In the genomic region with DNA sequence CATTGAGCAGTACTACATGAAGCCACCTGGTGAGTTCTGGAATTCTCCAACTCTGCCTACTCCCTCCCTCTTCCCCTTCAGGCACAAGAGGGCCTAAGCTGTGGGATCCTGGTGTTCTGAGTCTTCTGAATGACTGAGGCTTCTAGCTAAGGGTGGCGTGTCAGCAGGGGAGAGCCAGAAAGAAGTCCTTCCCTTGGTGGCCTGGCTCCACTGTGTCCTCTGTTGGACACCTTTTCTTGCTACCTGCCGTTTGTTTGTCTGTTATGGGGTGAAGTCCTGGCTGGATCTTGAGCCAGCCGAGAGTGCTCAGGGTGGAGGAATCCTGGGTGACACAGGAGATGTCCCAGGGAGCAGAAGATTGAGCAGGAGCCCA, we compare ENCODE assay signal across 16 mouse cellular contexts. TPM values are rescaled to one million over a fixed set of nuclear protein-coding genes. Genes with fewer than 3 reads are reported as not detected.
A peak's percentile ranks its signal among the peaks of the same experiment; 100 is the strongest.
DNase-seq lines count a peak whose midpoint lies in the region; ATAC-seq and TF ChIP-seq lines count a peak whose summit lies in the region.
"Had no signal": no experiment of that assay in that cellular context is flagged by ENCODE, and none has a peak within 500 bp of the region (broad histone marks: within the 10 kb centered on the region; RNA-seq: fewer than 3 reads in every experiment).

No protein-coding gene starts in this region.

- no peaks in the 10 kb centered on the region for H3K9me3 ChIP-seq in forebrain, embryonic 14.5 days (replicated peaks; ENCODE audit: control insufficient read depth, low read length)
- no peaks in the 10 kb centered on the region for H3K9me3 ChIP-seq in hindbrain, embryonic 16.5 days (ENCODE audit: control insufficient read depth, low read length)
- H3K9me3 ChIP-seq in neural tube, embryonic 13.5 days = no peaks in the 10 kb centered on the region

- no peak overlapping the region for H3K27ac ChIP-seq in cerebellum, adult 2 months (ENCODE audit: insufficient read depth, low read length)
- H3K27ac ChIP-seq in forebrain, embryonic 14.5 days (ENCODE audit: low read depth, low read length) = no peak overlapping the region
- H3K27ac ChIP-seq in hindbrain, embryonic 16.5 days (ENCODE audit: low read depth, low read length) = no peak overlapping the region
- H3K27ac ChIP-seq in neural tube, embryonic 13.5 days (replicated peaks) = no peak overlapping the region
- H3K27ac ChIP-seq: liver, embryonic 14.5 days had no signal

- peaks cover 37% of the 10 kb centered on the region for H3K4me1 ChIP-seq in cerebellum, adult 2 months (ENCODE audit: control insufficient read depth, insufficient read depth, low read length)
- peaks cover 23% of the 10 kb centered on the region for H3K4me1 ChIP-seq in forebrain, embryonic 14.5 days (ENCODE audit: control insufficient read depth, insufficient read depth, low read length)
- H3K4me1 ChIP-seq in hindbrain, embryonic 16.5 days (ENCODE audit: control insufficient read depth, insufficient read depth, low read depth, low read length) = peaks cover 32% of the 10 kb centered on the region
- H3K4me1 ChIP-seq in neural tube, embryonic 13.5 days (replicated peaks) = peaks cover 51% of the 10 kb centered on the region

- no peak for TF ChIP-seq POLR2A in cerebellum, adult 2 months (IDR thresholded peaks at IDR 0.05; ENCODE audit: borderline replicate concordance, insufficient read depth, low read length)

- no peak for DNase-seq in cerebellum, adult 2 months
- no peak for DNase-seq in cerebellum, adult 9-10 months
- DNase-seq in forebrain, embryonic 14.5 days (ENCODE audit: low spot score) = no peak
- no peak for DNase-seq in retina, embryonic 14.5 days (ENCODE audit: low spot score)
- no peak for DNase-seq in MN1 (ENCODE audit: low spot score)
- no peak for DNase-seq in c-Kit-positive CD71-positive TER-119-positive erythroid progenitor cells, embryonic 14.5 days (ENCODE audit: low spot score)
- DNase-seq: adrenal gland, postnatal 10 days; kidney, postnatal 10 days; layer of hippocampus, postnatal 36 days; lung, postnatal 36 days; right cerebral cortex, postnatal 4 days; thymus, adult 2 months had no signal

- ATAC-seq in forebrain, embryonic 14.5 days = no peak
- no peak for ATAC-seq in hindbrain, embryonic 16.5 days
- no peak for ATAC-seq in neural tube, embryonic 13.5 days (ENCODE audit: low read depth)
- ATAC-seq: intestine, postnatal 0 days had no signal

- H3K9ac ChIP-seq in forebrain, embryonic 14.5 days (ENCODE audit: low read length) = peak overlapping the region; percentile 84
- peak overlapping the region; percentile 89; the same call in 1 of the 2 replicates for H3K9ac ChIP-seq in hindbrain, embryonic 16.5 days (ENCODE audit: low read depth, low read length)
- peak overlapping the region; percentile 94 for H3K9ac ChIP-seq in neural tube, embryonic 13.5 days
- H3K9ac ChIP-seq: liver, embryonic 14.5 days had no signal

- H3K36me3 ChIP-seq in forebrain, embryonic 14.5 days (ENCODE audit: control insufficient read depth, insufficient read depth, low read length) = peaks cover 21% of the 10 kb centered on the region
- H3K36me3 ChIP-seq in hindbrain, embryonic 16.5 days (ENCODE audit: control insufficient read depth, insufficient read depth, low read length) = peaks cover 10% of the 10 kb centered on the region
- H3K36me3 ChIP-seq in neural tube, embryonic 13.5 days = peaks cover 22% of the 10 kb centered on the region

- H3K4me2 ChIP-seq in forebrain, embryonic 14.5 days (ENCODE audit: low read length) = peak overlapping the region; percentile 77
- H3K4me2 ChIP-seq in hindbrain, embryonic 16.5 days (ENCODE audit: low read length) = peak overlapping the region; percentile 93
- H3K4me2 ChIP-seq in neural tube, embryonic 13.5 days = peak overlapping the region; percentile 76

- no peaks in the 10 kb centered on the region for H3K27me3 ChIP-seq in cerebellum, adult 2 months (ENCODE audit: control insufficient read depth, insufficient read depth, low read length)
- H3K27me3 ChIP-seq in forebrain, embryonic 14.5 days (replicated peaks; ENCODE audit: control insufficient read depth, insufficient read depth, low read length) = no peaks in the 10 kb centered on the region
- H3K27me3 ChIP-seq in hindbrain, embryonic 16.5 days (replicated peaks; ENCODE audit: control insufficient read depth, insufficient read depth, low read length) = no peaks in the 10 kb centered on the region
- peaks cover 6% of the 10 kb centered on the region for H3K27me3 ChIP-seq in neural tube, embryonic 13.5 days

- 28% methylated on average over 3 of the region's 3 CpGs for WGBS in cerebellum, adult 2 months
- whole genome bisulfite sequencing in forebrain, embryonic 14.5 days = 87% methylated on average over 3 of the region's 3 CpGs
- 91% methylated on average over 3 of the region's 3 CpGs for WGBS in hindbrain, embryonic 16.5 days
- WGBS in neural tube, embryonic 13.5 days = 92% methylated on average over 3 of the region's 3 CpGs

- no peak for TF ChIP-seq CTCF in cerebellum, adult 2 months (IDR thresholded peaks at IDR 0.05; ENCODE audit: borderline replicate concordance, insufficient read depth, low read depth, low read length)

- H3K4me3 ChIP-seq in cerebellum, adult 2 months (replicated peaks; ENCODE audit: insufficient read depth, low read depth, low read length) = peak overlapping the region; percentile 96
- peak overlapping the region; percentile 82 for H3K4me3 ChIP-seq in forebrain, embryonic 14.5 days (ENCODE audit: low read depth, low read length)
- H3K4me3 ChIP-seq in hindbrain, embryonic 16.5 days (ENCODE audit: low read length) = peak overlapping the region; percentile 70
- H3K4me3 ChIP-seq in neural tube, embryonic 13.5 days = peak overlapping the region; percentile 93

RNA-seq across cellular contexts. Expression of a gene that starts 2.7 kb away (rescaled TPM):
- 166 and 190 TPM in 2 replicates for polyA plus RNA-seq in cerebellum, adult 2 months (2012; rRNA removed)
- polyA plus RNA-seq in forebrain, embryonic 14.5 days (2014; fragmentation: Nextera tagmentation; extraction: Ambion mirVana) = 2.5 and 2.7 TPM in 2 replicates
- polyA plus RNA-seq in hindbrain, embryonic 16.5 days (2015; fragmentation: Nextera tagmentation; extraction: Ambion mirVana) = 5.1 and 5.5 TPM in 2 replicates
- 4.3 and 4.7 TPM in 2 replicates for polyA plus RNA-seq in neural tube, embryonic 13.5 days (2015; fragmentation: Nextera tagmentation; extraction: Ambion mirVana)

RNA-seq across cellular contexts. Expression of a gene that starts 15.3 kb away (rescaled TPM):
- 164 and 171 TPM in 2 replicates for polyA plus RNA-seq in cerebellum, adult 2 months (2012; rRNA removed)
- 424 and 498 TPM in 2 replicates for polyA plus RNA-seq in forebrain, embryonic 14.5 days (2014; fragmentation: Nextera tagmentation; extraction: Ambion mirVana)
- polyA plus RNA-seq in hindbrain, embryonic 16.5 days (2015; fragmentation: Nextera tagmentation; extraction: Ambion mirVana) = 555 and 649 TPM in 2 replicates
- polyA plus RNA-seq in neural tube, embryonic 13.5 days (2015; fragmentation: Nextera tagmentation; extraction: Ambion mirVana) = 369 and 526 TPM in 2 replicates

Comparison
In these comparisons a context has a peak if more than half of its experiments do, and no peak if none do; other contexts are left out.
1. RNA of a gene that starts 2.7 kb away (polyA plus RNA-seq): 166 to 190 TPM in cerebellum, adult 2 months; 5.1 to 5.5 TPM in hindbrain, embryonic 16.5 days, 4.3 to 4.7 TPM in neural tube, embryonic 13.5 days and 2.5 to 2.7 TPM in forebrain, embryonic 14.5 days; every median in the first group is over 10 times any median in the second.
2. Peak in every context shown above with its lines, with median percentiles within 50 percentile points of each other: H3K4me3 ChIP-seq, H3K4me2 ChIP-seq and H3K9ac ChIP-seq.